Mouse (Mus musculus) G1E (cell line): ENCODE results near the gene Dus3l.

Experiments
- CTCF ChIP-seq: IDR thresholded peaks from 2 replicates; pipeline ENCODE4 v1.5.1; 2012; ENCODE audit warnings: low read depth, low read length, inconsistent platforms, mixed read lengths
- GATA1 ChIP-seq: IDR thresholded peaks from 2 replicates; pipeline ENCODE4 v1.6.1; 2012; ENCODE audit warnings: borderline replicate concordance, low read length, inconsistent platforms, mixed read lengths
- GATA2 ChIP-seq: IDR thresholded peaks from 2 replicates; pipeline ENCODE4 v1.6.1; 2012; ENCODE audit warnings: low read depth, low read length, inconsistent platforms, borderline replicate concordance
- POLR2AphosphoS5 ChIP-seq: IDR thresholded peaks from 2 replicates; pipeline ENCODE4 v1.6.1; 2012; ENCODE audit warnings: low read depth, low read length, inconsistent platforms; ENCODE audit not compliant: insufficient replicate concordance
- TAL1 ChIP-seq: conservative IDR thresholded peaks from 2 replicates; pipeline ENCODE4 v1.6.1; 2012; ENCODE audit warnings: low read depth, low read length, inconsistent platforms, mixed read lengths

DNA sequence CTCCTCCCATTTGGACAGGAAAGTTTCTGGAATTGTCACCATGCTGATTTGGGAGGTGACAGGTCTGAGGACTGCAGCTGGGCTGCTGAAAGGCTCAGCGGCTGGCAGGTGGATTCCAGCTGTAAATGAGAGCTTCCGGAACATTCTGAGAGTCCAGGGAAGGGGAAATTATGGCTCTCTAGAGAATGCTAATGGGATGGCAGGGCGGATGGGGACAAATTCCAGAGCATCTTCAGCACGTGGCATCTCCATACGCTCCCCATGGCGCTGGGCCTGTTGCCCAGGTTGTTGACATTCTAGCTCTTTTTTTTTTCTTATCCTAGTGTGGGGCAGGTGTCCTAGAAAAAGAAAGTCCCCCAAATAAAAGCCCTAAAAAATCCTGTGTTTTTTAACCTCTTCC, 35.4 kb upstream of the Dus3l start:
- TF ChIP-seq CTCF (no peak), GATA1 (no peak), TAL1 (no peak), POLR2AphosphoS5 (no peak), GATA2 (no peak)
